Mouse (Mus musculus): ENCODE measurements around the gene Tmcc3. TPM values are rescaled to one million over a fixed set of nuclear protein-coding genes. Genes with fewer than 3 reads are reported as not detected.

Gene Tmcc3
- polyA plus RNA-seq, 1 experiment from 2014 or later = 7.8 TPM

GRCm38 (mm10) chr10:94432933-94433332 lies 121.2 kb downstream of the Tmcc3 start:
- Histone ChIP-seq H3K27me3 (no peaks in the 10 kb centered on the region), H3K27ac (no peak overlapping the region), H3K9ac (no peak overlapping the region), H3K36me3 (no peaks in the 10 kb centered on the region), H3K4me3 (replicated peaks) (no peak overlapping the region), H3K9me3 (replicated peaks) (no peaks in the 10 kb centered on the region), H3K4me2 (no peak overlapping the region), H3K4me1 (0 out of 2 replicates have a peak, but pooled peaks cover 2% of the 10 kb centered on the region)
- no peak for ATAC-seq (replicated peaks; ENCODE audit: low FRiP score)
- 59% methylated on average over 5 of the region's 5 CpGs for WGBS

GRCm38 (mm10) chr10:94433901-94434300 lies 122.2 kb downstream of the Tmcc3 start:
- no peak overlapping the region for H3K9ac ChIP-seq

GRCm38 (mm10) chr10:94442725-94443124 lies 131.0 kb downstream of the Tmcc3 start:
- Histone ChIP-seq H3K36me3 (no peaks in the 10 kb centered on the region), H3K4me1 (peaks cover 6% of the 10 kb centered on the region; the same call in 1 of the 2 replicates), H3K27me3 (no peaks in the 10 kb centered on the region), H3K4me2 (no peak overlapping the region), H3K9me3 (replicated peaks) (no peaks in the 10 kb centered on the region), H3K9ac (no peak overlapping the region), H3K27ac (no peak overlapping the region), H3K4me3 (replicated peaks) (no peak overlapping the region)
- no peak for ATAC-seq (replicated peaks; ENCODE audit: low FRiP score)
- WGBS = 76% methylated on average over 7 of the region's 7 CpGs

More at GRCm38 (mm10) chr10:94433901-94434300, 122.2 kb downstream of the Tmcc3 start:
- H3K4me2 ChIP-seq = no peak overlapping the region
- no peaks in the 10 kb centered on the region for H3K9me3 ChIP-seq (replicated peaks)
- H3K4me3 ChIP-seq (replicated peaks) = no peak overlapping the region
- no peaks in the 10 kb centered on the region for H3K36me3 ChIP-seq
- WGBS = 44% methylated on average over 7 of the region's 7 CpGs
- ATAC-seq (replicated peaks; ENCODE audit: low FRiP score) = no peak
- H3K27me3 ChIP-seq = no peaks in the 10 kb centered on the region
- 0 out of 2 replicates have a peak, but pooled peaks cover 2% of the 10 kb centered on the region for H3K4me1 ChIP-seq
- H3K27ac ChIP-seq = no peak overlapping the region

- WGBS = 88% methylated on average over 4 of the region's 4 CpGs
- Histone ChIP-seq H3K36me3 (no peaks in the 10 kb centered on the region), H3K9me3 (replicated peaks) (no peaks in the 10 kb centered on the region), H3K4me2 (no peak overlapping the region), H3K27ac (no peak overlapping the region), H3K9ac (no peak overlapping the region), H3K4me1 (peaks cover 6% of the 10 kb centered on the region; the same call in 1 of the 2 replicates), H3K4me3 (replicated peaks) (no peak overlapping the region), H3K27me3 (no peaks in the 10 kb centered on the region)
- no peak for ATAC-seq (replicated peaks; ENCODE audit: low FRiP score)
Measured at GRCm38 (mm10) chr10:94443453-94443852, 131.7 kb downstream of the Tmcc3 start.

GRCm38 (mm10) chr10:94445192-94445591 lies 133.4 kb downstream of the Tmcc3 start:
- H3K27me3 ChIP-seq = no peaks in the 10 kb centered on the region
- no peak overlapping the region for H3K9ac ChIP-seq
- no peak overlapping the region for H3K27ac ChIP-seq
- H3K4me3 ChIP-seq (replicated peaks) = no peak overlapping the region
- H3K4me2 ChIP-seq = no peak overlapping the region
- no peaks in the 10 kb centered on the region for H3K9me3 ChIP-seq (replicated peaks)
- peaks cover 8% of the 10 kb centered on the region; the same call in 1 of the 2 replicates for H3K4me1 ChIP-seq
- H3K36me3 ChIP-seq = no peaks in the 10 kb centered on the region
- 87% methylated on average over 7 of the region's 7 CpGs for WGBS
- no peak for ATAC-seq (replicated peaks; ENCODE audit: low FRiP score)

- H3K9ac ChIP-seq = no peak overlapping the region
- no peaks in the 10 kb centered on the region for H3K9me3 ChIP-seq (replicated peaks)
- H3K4me3 ChIP-seq (replicated peaks) = no peak overlapping the region
- no peak for ATAC-seq (replicated peaks; ENCODE audit: low FRiP score)
- H3K36me3 ChIP-seq = no peaks in the 10 kb centered on the region
- H3K4me2 ChIP-seq = no peak overlapping the region
- WGBS = 67% methylated on average over 7 of the region's 7 CpGs
- H3K27me3 ChIP-seq = no peaks in the 10 kb centered on the region
- peaks cover 14% of the 10 kb centered on the region; the same call in 1 of the 2 replicates for H3K4me1 ChIP-seq
- H3K27ac ChIP-seq = no peak overlapping the region
Measured at GRCm38 (mm10) chr10:94446379-94447008, 134.7 kb downstream of the Tmcc3 start.

GRCm38 (mm10) chr10:94449676-94450075 lies 137.9 kb downstream of the Tmcc3 start:
- Histone ChIP-seq H3K27me3 (no peaks in the 10 kb centered on the region), H3K9ac (no peak overlapping the region), H3K9me3 (replicated peaks) (no peaks in the 10 kb centered on the region), H3K4me1 (peaks cover 14% of the 10 kb centered on the region; the same call in 1 of the 2 replicates), H3K27ac (no peak overlapping the region), H3K4me3 (replicated peaks) (no peak overlapping the region), H3K4me2 (no peak overlapping the region), H3K36me3 (no peaks in the 10 kb centered on the region)
- WGBS = 50% methylated on average over 3 of the region's 3 CpGs
- ATAC-seq (replicated peaks; ENCODE audit: low FRiP score) = no peak

- WGBS = 40% methylated on average over 8 of the region's 8 CpGs
- peaks cover 14% of the 10 kb centered on the region; the same call in 1 of the 2 replicates for H3K4me1 ChIP-seq
- H3K27me3 ChIP-seq = no peaks in the 10 kb centered on the region
- no peaks in the 10 kb centered on the region for H3K9me3 ChIP-seq (replicated peaks)
- no peak overlapping the region for H3K27ac ChIP-seq
- no peak overlapping the region for H3K9ac ChIP-seq
- 0 out of 2 replicates have a peak overlapping the region, but pooled peaks have one; percentile 14 for H3K4me2 ChIP-seq
- H3K36me3 ChIP-seq = no peaks in the 10 kb centered on the region
- no peak overlapping the region for H3K4me3 ChIP-seq (replicated peaks)
- no peak; the same call in 1 of the 2 replicates for ATAC-seq (replicated peaks; ENCODE audit: low FRiP score)
Measured at GRCm38 (mm10) chr10:94450781-94451180, 139.0 kb downstream of the Tmcc3 start.

- 70% methylated on average over 1 of the region's 1 CpGs for WGBS
- Histone ChIP-seq H3K4me2 (no peak overlapping the region), H3K27me3 (no peaks in the 10 kb centered on the region), H3K9me3 (replicated peaks) (no peaks in the 10 kb centered on the region), H3K4me3 (replicated peaks) (no peak overlapping the region), H3K27ac (no peak overlapping the region), H3K4me1 (peaks cover 16% of the 10 kb centered on the region), H3K36me3 (no peaks in the 10 kb centered on the region), H3K9ac (no peak overlapping the region)
- ATAC-seq (replicated peaks; ENCODE audit: low FRiP score) = no peak
Measured at GRCm38 (mm10) chr10:94457454-94457853, 145.7 kb downstream of the Tmcc3 start.

- Histone ChIP-seq H3K27me3 (no peaks in the 10 kb centered on the region), H3K36me3 (no peaks in the 10 kb centered on the region), H3K27ac (no peak overlapping the region), H3K4me3 (replicated peaks) (no peak overlapping the region), H3K9me3 (replicated peaks) (no peaks in the 10 kb centered on the region), H3K4me1 (peaks cover 22% of the 10 kb centered on the region), H3K9ac (no peak overlapping the region), H3K4me2 (no peak overlapping the region)
- WGBS = 25% methylated on average over 6 of the region's 6 CpGs
- ATAC-seq (replicated peaks; ENCODE audit: low FRiP score) = peak; percentile 64; the same call in 1 of the 2 replicates
Measured at GRCm38 (mm10) chr10:94458690-94459089, 146.9 kb downstream of the Tmcc3 start.

- Histone ChIP-seq H3K27me3 (no peaks in the 10 kb centered on the region), H3K36me3 (no peaks in the 10 kb centered on the region), H3K4me3 (replicated peaks) (no peak overlapping the region), H3K9ac (no peak overlapping the region), H3K4me2 (no peak overlapping the region), H3K27ac (no peak overlapping the region), H3K4me1 (peaks cover 38% of the 10 kb centered on the region), H3K9me3 (replicated peaks) (no peaks in the 10 kb centered on the region)
- no peak for ATAC-seq (replicated peaks; ENCODE audit: low FRiP score)
- 90% methylated on average over 3 of the region's 3 CpGs for WGBS
Measured at GRCm38 (mm10) chr10:94461378-94461777, 149.6 kb downstream of the Tmcc3 start.

- Histone ChIP-seq H3K4me1 (peaks cover 43% of the 10 kb centered on the region), H3K4me2 (no peak overlapping the region), H3K4me3 (replicated peaks) (no peak overlapping the region), H3K9ac (no peak overlapping the region), H3K27me3 (no peaks in the 10 kb centered on the region), H3K36me3 (no peaks in the 10 kb centered on the region), H3K9me3 (replicated peaks) (no peaks in the 10 kb centered on the region), H3K27ac (no peak overlapping the region)
- WGBS = 66% methylated on average over 8 of the region's 8 CpGs
- ATAC-seq (replicated peaks; ENCODE audit: low FRiP score) = no peak
Measured at GRCm38 (mm10) chr10:94461871-94462270, 150.1 kb downstream of the Tmcc3 start.

Data from kidney, embryonic 15.5 days (tissue).